Mouse (Mus musculus): ENCODE measurements around the gene Cd244a. TPM values are rescaled to one million over a fixed set of nuclear protein-coding genes. Genes with fewer than 3 reads are reported as not detected.

The Cd244a gene
- polyA plus RNA-seq, 1 experiment from 2014 or later = not detected

- ATAC-seq = no peak
- Histone ChIP-seq H3K9ac (ENCODE audit: low read depth, low read length) (no peak overlapping the region), H3K27me3 (replicated peaks; ENCODE audit: control insufficient read depth, insufficient read depth, low read length) (no peaks in the 10 kb centered on the region), H3K36me3 (ENCODE audit: control insufficient read depth, insufficient read depth, low read length) (no peaks in the 10 kb centered on the region), H3K9me3 (ENCODE audit: control insufficient read depth, low read length) (no peaks in the 10 kb centered on the region), H3K4me2 (ENCODE audit: low read length) (no peak overlapping the region), H3K27ac (ENCODE audit: low read depth, low read length) (no peak overlapping the region), H3K4me1 (ENCODE audit: control insufficient read depth, insufficient read depth, low read depth, low read length) (no peaks in the 10 kb centered on the region), H3K4me3 (ENCODE audit: low read length) (no peak overlapping the region)
- WGBS = 87% methylated on average over 7 of the region's 7 CpGs
Observed at GRCm38 (mm10) chr1:171551326-171551725, 7.7 kb upstream of the Cd244a start.

GRCm38 (mm10) chr1:171552230-171552629 is 6.8 kb upstream of the Cd244a start:
- Histone ChIP-seq H3K36me3 (ENCODE audit: control insufficient read depth, insufficient read depth, low read length) (no peaks in the 10 kb centered on the region), H3K4me1 (ENCODE audit: control insufficient read depth, insufficient read depth, low read depth, low read length) (no peaks in the 10 kb centered on the region), H3K9me3 (ENCODE audit: control insufficient read depth, low read length) (no peaks in the 10 kb centered on the region), H3K27me3 (replicated peaks; ENCODE audit: control insufficient read depth, insufficient read depth, low read length) (no peaks in the 10 kb centered on the region), H3K4me3 (ENCODE audit: low read length) (no peak overlapping the region), H3K27ac (ENCODE audit: low read depth, low read length) (no peak overlapping the region), H3K4me2 (ENCODE audit: low read length) (no peak overlapping the region), H3K9ac (ENCODE audit: low read depth, low read length) (no peak overlapping the region)
- 70% methylated on average over 2 of the region's 2 CpGs for whole genome bisulfite sequencing
- no peak for ATAC-seq

GRCm38 (mm10) chr1:171553359-171554341 is 5.3 kb upstream of the Cd244a start:
- WGBS = 80% methylated on average over 11 of the region's 11 CpGs
- no peak overlapping the region for H3K9ac ChIP-seq (ENCODE audit: low read depth, low read length)
- H3K9me3 ChIP-seq (ENCODE audit: control insufficient read depth, low read length) = no peaks in the 10 kb centered on the region
- H3K4me3 ChIP-seq (ENCODE audit: low read length) = no peak overlapping the region
- H3K27me3 ChIP-seq (replicated peaks; ENCODE audit: control insufficient read depth, insufficient read depth, low read length) = no peaks in the 10 kb centered on the region
- ATAC-seq = peak; percentile 60; the same call in 1 of the 2 replicates
- H3K4me2 ChIP-seq (ENCODE audit: low read length) = no peak overlapping the region
- H3K36me3 ChIP-seq (ENCODE audit: control insufficient read depth, insufficient read depth, low read length) = no peaks in the 10 kb centered on the region
- H3K4me1 ChIP-seq (ENCODE audit: control insufficient read depth, insufficient read depth, low read depth, low read length) = no peaks in the 10 kb centered on the region
- H3K27ac ChIP-seq (ENCODE audit: low read depth, low read length) = no peak overlapping the region

DNA sequence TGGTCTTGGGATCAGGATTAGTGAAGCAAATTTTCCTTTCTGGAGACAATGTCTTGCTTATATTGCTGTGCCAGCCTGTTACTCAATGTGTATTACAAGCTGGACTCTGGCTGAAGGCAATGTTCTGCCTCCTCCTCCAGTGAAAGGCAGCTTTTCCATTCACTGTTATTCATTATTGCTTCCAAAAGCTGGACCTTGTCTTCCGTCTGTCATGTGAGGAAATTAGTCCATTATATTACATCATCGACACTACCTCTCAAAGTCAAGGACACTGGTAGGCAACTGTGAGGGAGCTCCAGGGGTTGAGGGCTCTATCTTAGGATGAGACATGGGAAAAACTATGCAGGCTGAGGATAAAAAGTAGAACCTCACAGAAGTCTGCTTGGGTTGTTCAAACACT is 2.6 kb upstream of the Cd244a start:
- H3K27me3 ChIP-seq (replicated peaks; ENCODE audit: control insufficient read depth, insufficient read depth, low read length) = no peaks in the 10 kb centered on the region
- H3K36me3 ChIP-seq (ENCODE audit: control insufficient read depth, insufficient read depth, low read length) = no peaks in the 10 kb centered on the region
- H3K9ac ChIP-seq (ENCODE audit: low read depth, low read length) = no peak overlapping the region
- H3K4me3 ChIP-seq (ENCODE audit: low read length) = no peak overlapping the region
- H3K4me2 ChIP-seq (ENCODE audit: low read length) = no peak overlapping the region
- no peak for ATAC-seq
- H3K27ac ChIP-seq (ENCODE audit: low read depth, low read length) = no peak overlapping the region
- no peaks in the 10 kb centered on the region for H3K9me3 ChIP-seq (ENCODE audit: control insufficient read depth, low read length)
- H3K4me1 ChIP-seq (ENCODE audit: control insufficient read depth, insufficient read depth, low read depth, low read length) = no peaks in the 10 kb centered on the region
- WGBS = 91% methylated on average over 2 of the region's 2 CpGs

- no peaks in the 10 kb centered on the region for H3K4me1 ChIP-seq (ENCODE audit: control insufficient read depth, insufficient read depth, low read depth, low read length)
- no peaks in the 10 kb centered on the region for H3K36me3 ChIP-seq (ENCODE audit: control insufficient read depth, insufficient read depth, low read length)
- no peak overlapping the region for H3K9ac ChIP-seq (ENCODE audit: low read depth, low read length)
- no peak for ATAC-seq
- no peak overlapping the region for H3K4me3 ChIP-seq (ENCODE audit: low read length)
- 74% methylated on average over 6 of the region's 6 CpGs for WGBS
- no peaks in the 10 kb centered on the region for H3K9me3 ChIP-seq (ENCODE audit: control insufficient read depth, low read length)
- no peak overlapping the region for H3K27ac ChIP-seq (ENCODE audit: low read depth, low read length)
- no peaks in the 10 kb centered on the region for H3K27me3 ChIP-seq (replicated peaks; ENCODE audit: control insufficient read depth, insufficient read depth, low read length)
- H3K4me2 ChIP-seq (ENCODE audit: low read length) = no peak overlapping the region
Observed at GRCm38 (mm10) chr1:171558407-171558806, 586 bp upstream of the Cd244a start.

GRCm38 (mm10) chr1:171560262-171560661 is 1.3 kb downstream of the Cd244a start:
- Histone ChIP-seq H3K36me3 (ENCODE audit: control insufficient read depth, insufficient read depth, low read length) (no peaks in the 10 kb centered on the region), H3K9ac (ENCODE audit: low read depth, low read length) (no peak overlapping the region), H3K4me2 (ENCODE audit: low read length) (no peak overlapping the region), H3K27ac (ENCODE audit: low read depth, low read length) (no peak overlapping the region), H3K27me3 (replicated peaks; ENCODE audit: control insufficient read depth, insufficient read depth, low read length) (no peaks in the 10 kb centered on the region), H3K4me3 (ENCODE audit: low read length) (no peak overlapping the region), H3K9me3 (ENCODE audit: control insufficient read depth, low read length) (no peaks in the 10 kb centered on the region), H3K4me1 (ENCODE audit: control insufficient read depth, insufficient read depth, low read depth, low read length) (no peaks in the 10 kb centered on the region)
- WGBS = 85% methylated on average over 2 of the region's 2 CpGs
- no peak for ATAC-seq

GRCm38 (mm10) chr1:171561200-171561599 is 2.2 kb downstream of the Cd244a start:
- H3K9ac ChIP-seq (ENCODE audit: low read depth, low read length) = no peak overlapping the region
- no peaks in the 10 kb centered on the region for H3K9me3 ChIP-seq (ENCODE audit: control insufficient read depth, low read length)
- no peaks in the 10 kb centered on the region for H3K36me3 ChIP-seq (ENCODE audit: control insufficient read depth, insufficient read depth, low read length)
- H3K27me3 ChIP-seq (replicated peaks; ENCODE audit: control insufficient read depth, insufficient read depth, low read length) = no peaks in the 10 kb centered on the region
- ATAC-seq = no peak
- H3K27ac ChIP-seq (ENCODE audit: low read depth, low read length) = no peak overlapping the region
- no peaks in the 10 kb centered on the region for H3K4me1 ChIP-seq (ENCODE audit: control insufficient read depth, insufficient read depth, low read depth, low read length)
- no peak overlapping the region for H3K4me2 ChIP-seq (ENCODE audit: low read length)
- no peak overlapping the region for H3K4me3 ChIP-seq (ENCODE audit: low read length)
- 88% methylated on average over 1 of the region's 1 CpGs for WGBS

DNA sequence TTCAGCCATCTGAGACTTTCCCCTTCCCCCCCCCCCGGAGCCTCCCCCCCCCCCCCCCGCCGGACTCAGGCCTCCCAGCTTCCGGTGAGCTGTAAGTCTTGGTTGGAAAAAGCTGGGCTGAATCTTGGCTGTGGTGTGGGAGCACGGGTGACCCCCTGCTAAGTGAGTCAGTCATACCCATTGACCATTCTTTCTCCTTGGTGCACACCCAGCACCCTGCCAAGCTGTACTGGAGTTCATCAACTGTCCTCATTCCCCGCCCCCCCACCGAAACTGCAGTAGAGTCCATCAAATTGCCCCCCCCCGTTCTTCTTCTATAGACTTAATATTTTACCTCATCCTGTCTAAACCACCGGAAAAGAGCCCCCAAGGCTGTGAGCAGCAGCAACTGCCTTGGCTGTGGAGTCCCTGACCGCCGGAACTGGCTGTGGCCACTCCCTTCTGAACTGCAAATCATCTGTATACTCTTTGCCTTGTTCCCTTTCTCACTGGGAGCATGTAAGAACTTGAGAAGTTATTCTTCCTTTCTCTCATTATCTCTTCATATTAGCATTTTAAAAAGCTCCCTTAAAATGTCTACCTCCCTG is 2.7 kb downstream of the Cd244a start:
- Histone ChIP-seq H3K9me3 (ENCODE audit: control insufficient read depth, low read length) (no peaks in the 10 kb centered on the region), H3K9ac (ENCODE audit: low read depth, low read length) (no peak overlapping the region), H3K4me3 (ENCODE audit: low read length) (no peak overlapping the region), H3K4me1 (ENCODE audit: control insufficient read depth, insufficient read depth, low read depth, low read length) (no peaks in the 10 kb centered on the region), H3K4me2 (ENCODE audit: low read length) (no peak overlapping the region), H3K27me3 (replicated peaks; ENCODE audit: control insufficient read depth, insufficient read depth, low read length) (no peaks in the 10 kb centered on the region), H3K27ac (ENCODE audit: low read depth, low read length) (no peak overlapping the region), H3K36me3 (ENCODE audit: control insufficient read depth, insufficient read depth, low read length) (no peaks in the 10 kb centered on the region)
- no peak for ATAC-seq
- WGBS = 74% methylated on average over 9 of the region's 11 CpGs

GRCm38 (mm10) chr1:171563042-171563441 is 4.0 kb downstream of the Cd244a start:
- no peaks in the 10 kb centered on the region for H3K4me1 ChIP-seq (ENCODE audit: control insufficient read depth, insufficient read depth, low read depth, low read length)
- WGBS = 79% methylated on average over 2 of the region's 2 CpGs
- H3K9me3 ChIP-seq (ENCODE audit: control insufficient read depth, low read length) = no peaks in the 10 kb centered on the region
- no peak overlapping the region for H3K27ac ChIP-seq (ENCODE audit: low read depth, low read length)
- H3K27me3 ChIP-seq (replicated peaks; ENCODE audit: control insufficient read depth, insufficient read depth, low read length) = no peaks in the 10 kb centered on the region
- no peaks in the 10 kb centered on the region for H3K36me3 ChIP-seq (ENCODE audit: control insufficient read depth, insufficient read depth, low read length)
- no peak overlapping the region for H3K4me2 ChIP-seq (ENCODE audit: low read length)
- H3K4me3 ChIP-seq (ENCODE audit: low read length) = no peak overlapping the region
- ATAC-seq = no peak
- no peak overlapping the region for H3K9ac ChIP-seq (ENCODE audit: low read depth, low read length)
